Mouse (Mus musculus) lung, embryonic 16.5 days (tissue): ENCODE data around the gene Tjp1. TPM values are rescaled to one million over a fixed set of nuclear protein-coding genes. Genes with fewer than 3 reads are reported as not detected.

Experiments used
- ATAC-seq: fragments of 200-750 bp; cut with Nextera tagmentation; 2 replicates; pipeline ENCODE4 v1.8.0; 2017; ENCODE audit warnings: low read depth, mild to moderate bottlenecking, moderate library complexity
- H3K27ac ChIP-seq: fragments of 300-500 bp; sonication (generic); 2 replicates; pipeline ENCODE4 v1.5.1; 2014; ENCODE audit warnings: mild to moderate bottlenecking, control low read depth, low read length
- H3K27me3 ChIP-seq: fragments of 300-500 bp; sonication (generic); 2 replicates; pipeline ENCODE4 v1.6.1; 2014; ENCODE audit warnings: low read depth, low read length, mixed read lengths; ENCODE audit not compliant: control insufficient read depth, insufficient read depth
- H3K36me3 ChIP-seq: fragments of 300-500 bp; sonication (generic); 2 replicates; pipeline ENCODE4 v1.6.1; 2014; ENCODE audit warnings: low read length; ENCODE audit not compliant: control insufficient read depth, insufficient read depth
- H3K4me1 ChIP-seq: fragments of 300-500 bp; sonication (generic); replicated peaks from 2 replicates; pipeline ENCODE4 v1.6.1; 2014; ENCODE audit warnings: low read length, mixed read lengths; ENCODE audit not compliant: control insufficient read depth, insufficient read depth
- H3K4me2 ChIP-seq: fragments of 300-500 bp; sonication (generic); 2 replicates; pipeline ENCODE4 v1.6.1; 2014; ENCODE audit warnings: low read depth, low read length, control low read depth
- H3K4me3 ChIP-seq: fragments of 300-500 bp; sonication (generic); 2 replicates; pipeline ENCODE4 v1.5.1; 2014; ENCODE audit warnings: mild to moderate bottlenecking, low read length, control low read depth
- H3K9ac ChIP-seq: fragments of 300-500 bp; sonication (generic); 2 replicates; pipeline ENCODE4 v1.6.1; 2014; ENCODE audit warnings: low read length, control low read depth
- H3K9me3 ChIP-seq: fragments of 300-500 bp; sonication (generic); 2 replicates; pipeline ENCODE4 v1.6.1; 2016; ENCODE audit warnings: low read length; ENCODE audit not compliant: control insufficient read depth
- WGBS: fragments of 180-500 bp; shearing (Covaris S2); extraction: QIAGEN DNeasy Blood & Tissue Kit; methylation state at CpG from one replicate; pipeline ENCODE4 v1.1.7; 2014; 5-methylcytosine and 5-hydroxymethylcytosine counted together
- polyA plus RNA-seq: library from polyadenylated mRNA; unstranded; fragments of >200 nt; fragmentation: Nextera tagmentation; extraction: Ambion mirVana; gene quantifications from 2 replicates; pipeline ENCODE4 v1.2.1, GENCODE M21; 2015

Tjp1 gene
- polyA plus RNA-seq, 1 experiment from 2014 or later, result 41.1 TPM

GRCm38 (mm10) chr7:65456031-65456430, 71.5 kb downstream of the Tjp1 start:
- 10% methylated on average over 2 of the region's 2 CpGs for WGBS
- H3K9ac ChIP-seq, result no peak overlapping the region
- no peak overlapping the region for H3K4me3 ChIP-seq
- peak; percentile 73; the same call in 1 of the 2 replicates for ATAC-seq
- peaks cover 25% of the 10 kb centered on the region for H3K4me1 ChIP-seq
- H3K27ac ChIP-seq, result peak overlapping the region; percentile 75
- no peaks in the 10 kb centered on the region for H3K27me3 ChIP-seq
- H3K36me3 ChIP-seq, result no peaks in the 10 kb centered on the region
- no peaks in the 10 kb centered on the region for H3K9me3 ChIP-seq
- H3K4me2 ChIP-seq, result no peak overlapping the region

DNA sequence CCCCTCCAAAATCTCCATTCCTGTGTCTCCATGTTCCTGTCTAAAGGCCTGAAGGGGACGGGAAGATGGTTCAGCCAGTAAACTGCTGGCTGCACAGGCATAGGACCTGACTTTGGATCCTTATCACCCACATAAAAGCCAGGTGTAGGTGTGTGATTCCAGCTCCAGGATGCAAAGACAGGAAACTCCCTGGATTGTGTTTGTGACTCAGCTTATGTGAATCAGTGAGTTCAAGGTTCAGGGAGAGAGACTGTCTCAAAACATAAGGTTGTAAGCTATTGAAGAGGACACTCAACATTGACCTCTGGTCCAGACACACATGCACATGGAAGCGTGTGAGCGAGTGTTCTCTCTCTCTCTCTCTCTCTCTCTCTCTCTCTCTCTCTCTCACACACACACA, 72.4 kb downstream of the Tjp1 start:
- Histone ChIP-seq H3K4me1 (peaks cover 24% of the 10 kb centered on the region), H3K27me3 (no peaks in the 10 kb centered on the region), H3K4me2 (no peak overlapping the region), H3K36me3 (no peaks in the 10 kb centered on the region), H3K9ac (no peak overlapping the region), H3K4me3 (no peak overlapping the region), H3K27ac (peak overlapping the region; percentile 34), H3K9me3 (no peaks in the 10 kb centered on the region)
- 75% methylated on average over 3 of the region's 3 CpGs for WGBS
- ATAC-seq, result no peak

GRCm38 (mm10) chr7:65454269-65454668, 73.3 kb downstream of the Tjp1 start:
- peaks cover 18% of the 10 kb centered on the region for H3K4me1 ChIP-seq
- no peaks in the 10 kb centered on the region for H3K9me3 ChIP-seq
- 49% methylated on average over 3 of the region's 3 CpGs for WGBS
- H3K4me3 ChIP-seq, result no peak overlapping the region
- no peak overlapping the region for H3K27ac ChIP-seq
- H3K4me2 ChIP-seq, result no peak overlapping the region
- no peaks in the 10 kb centered on the region for H3K27me3 ChIP-seq
- no peak for ATAC-seq
- no peak overlapping the region for H3K9ac ChIP-seq
- H3K36me3 ChIP-seq, result no peaks in the 10 kb centered on the region

DNA sequence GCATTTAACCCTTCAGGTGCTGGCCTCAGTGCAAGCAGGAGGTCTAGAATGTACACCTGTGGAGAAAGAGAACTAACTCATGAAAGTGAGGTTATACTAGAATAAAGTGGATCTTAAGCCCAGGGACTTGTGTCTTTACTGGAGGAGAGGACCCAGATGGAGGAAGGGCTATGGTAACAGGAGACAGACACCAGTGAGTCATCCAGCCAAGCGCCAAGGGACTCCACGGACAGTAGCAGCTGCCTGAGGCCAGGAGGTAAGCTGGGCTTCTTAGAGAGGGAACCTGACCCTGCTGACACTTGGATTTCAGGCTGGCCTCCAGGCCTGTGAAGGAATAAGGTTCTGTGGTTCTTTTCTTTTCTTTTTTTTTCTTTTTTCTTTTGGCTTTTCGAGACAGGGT, 75.3 kb downstream of the Tjp1 start:
- Histone ChIP-seq H3K36me3 (no peaks in the 10 kb centered on the region), H3K27me3 (no peaks in the 10 kb centered on the region), H3K27ac (no peak overlapping the region), H3K4me1 (peaks cover 13% of the 10 kb centered on the region; the same call in 1 of the 2 replicates), H3K9me3 (peaks cover 2% of the 10 kb centered on the region; the same call in 1 of the 2 replicates), H3K4me3 (no peak overlapping the region), H3K9ac (no peak overlapping the region), H3K4me2 (no peak overlapping the region)
- no peak for ATAC-seq
- WGBS, result 86% methylated on average over 3 of the region's 3 CpGs

DNA sequence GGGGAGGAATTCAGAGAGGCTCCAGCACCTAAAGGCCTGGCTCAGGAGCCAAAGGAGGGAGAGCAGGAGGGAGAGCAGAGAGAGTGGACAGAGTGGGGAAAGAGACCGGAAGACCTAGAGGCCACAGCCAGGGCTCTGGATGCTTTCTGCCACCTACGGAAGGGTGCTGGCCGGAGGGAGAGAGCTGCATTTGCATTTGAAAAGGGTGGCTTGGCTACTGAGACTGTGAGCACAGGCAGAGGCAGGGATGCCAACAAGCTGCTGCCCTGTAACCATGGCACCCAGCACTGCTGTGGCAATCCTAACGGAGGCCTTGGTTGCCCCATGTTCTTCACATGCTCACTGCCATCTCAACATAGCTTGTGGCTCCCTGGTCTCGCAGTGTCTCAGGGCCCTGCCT, 77.4 kb downstream of the Tjp1 start:
- H3K27me3 ChIP-seq, result no peaks in the 10 kb centered on the region
- no peak overlapping the region for H3K4me2 ChIP-seq
- 0 out of 2 replicates have a peak, but pooled peaks cover 1% of the 10 kb centered on the region for H3K4me1 ChIP-seq
- H3K36me3 ChIP-seq, result no peaks in the 10 kb centered on the region
- no peak overlapping the region for H3K9ac ChIP-seq
- ATAC-seq, result no peak
- no peak overlapping the region for H3K4me3 ChIP-seq
- 64% methylated on average over 5 of the region's 5 CpGs for WGBS
- no peak overlapping the region for H3K27ac ChIP-seq
- H3K9me3 ChIP-seq, result peaks cover 2% of the 10 kb centered on the region; the same call in 1 of the 2 replicates

GRCm38 (mm10) chr7:65441505-65441904, 86.1 kb downstream of the Tjp1 start:
- Histone ChIP-seq H3K4me3 (no peak overlapping the region), H3K27ac (no peak overlapping the region), H3K9me3 (no peaks in the 10 kb centered on the region), H3K27me3 (no peaks in the 10 kb centered on the region), H3K36me3 (no peaks in the 10 kb centered on the region), H3K4me2 (no peak overlapping the region), H3K4me1 (no peaks in the 10 kb centered on the region), H3K9ac (no peak overlapping the region)
- WGBS, result 65% methylated on average over 4 of the region's 4 CpGs
- no peak for ATAC-seq

DNA sequence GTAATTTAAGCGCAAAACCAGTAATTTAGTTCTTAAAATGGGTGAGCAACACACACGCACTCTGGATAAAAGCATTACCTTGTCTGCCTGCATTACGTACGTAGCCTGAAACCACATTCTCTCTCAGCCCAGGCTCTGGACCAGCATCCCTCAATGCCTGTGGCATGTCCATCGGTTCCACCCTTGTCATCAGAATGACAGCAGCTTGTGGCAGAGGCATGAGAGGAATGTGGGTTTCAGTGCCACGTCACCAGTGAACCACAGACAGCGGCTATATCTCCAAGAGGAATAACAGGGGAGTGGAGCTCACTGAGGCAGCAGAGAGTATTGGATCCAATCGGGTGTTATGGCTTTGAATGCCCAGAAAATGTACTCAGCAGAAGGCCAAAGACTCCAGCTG, 88.1 kb downstream of the Tjp1 start:
- no peaks in the 10 kb centered on the region for H3K27me3 ChIP-seq
- no peak for ATAC-seq
- no peak overlapping the region for H3K27ac ChIP-seq
- H3K4me1 ChIP-seq, result no peaks in the 10 kb centered on the region
- H3K36me3 ChIP-seq, result no peaks in the 10 kb centered on the region
- H3K9ac ChIP-seq, result no peak overlapping the region
- H3K9me3 ChIP-seq, result no peaks in the 10 kb centered on the region
- WGBS, result 71% methylated on average over 8 of the region's 8 CpGs
- H3K4me3 ChIP-seq, result no peak overlapping the region
- H3K4me2 ChIP-seq, result no peak overlapping the region

GRCm38 (mm10) chr7:65438146-65438545, 89.4 kb downstream of the Tjp1 start:
- WGBS, result 67% methylated on average over 5 of the region's 5 CpGs
- H3K36me3 ChIP-seq, result no peaks in the 10 kb centered on the region
- H3K4me1 ChIP-seq, result no peaks in the 10 kb centered on the region
- H3K27me3 ChIP-seq, result no peaks in the 10 kb centered on the region
- H3K4me3 ChIP-seq, result no peak overlapping the region
- no peaks in the 10 kb centered on the region for H3K9me3 ChIP-seq
- ATAC-seq, result no peak
- H3K4me2 ChIP-seq, result no peak overlapping the region
- no peak overlapping the region for H3K9ac ChIP-seq
- H3K27ac ChIP-seq, result no peak overlapping the region

GRCm38 (mm10) chr7:65436921-65437320, 90.7 kb downstream of the Tjp1 start:
- H3K4me3 ChIP-seq, result no peak overlapping the region
- no peak overlapping the region for H3K4me2 ChIP-seq
- 76% methylated on average over 3 of the region's 3 CpGs for WGBS
- no peaks in the 10 kb centered on the region for H3K36me3 ChIP-seq
- no peaks in the 10 kb centered on the region for H3K27me3 ChIP-seq
- no peak overlapping the region for H3K27ac ChIP-seq
- no peaks in the 10 kb centered on the region for H3K4me1 ChIP-seq
- no peaks in the 10 kb centered on the region for H3K9me3 ChIP-seq
- no peak for ATAC-seq
- H3K9ac ChIP-seq, result no peak overlapping the region
